Mouse (Mus musculus): Measurements from ENCODE around the gene Casp9.
"Not testable (repeated sequence)": the region's sequence is repeated elsewhere in the genome, so short reads cannot be mapped to it uniquely, and the experiment has no call there.

Casp9 gene

GRCm38 (mm10) chr4:141793282-141794151 lies at the start of gene Casp9:
TSS of gene Casp9 (plus strand) at chr4:141793612.
- DNase-seq = peak; percentile 99

GRCm38 (mm10) chr4:141746578-141747346 lies 46.6 kb upstream of the Casp9 start, which contains the start of gene Agmat:
TSS of gene Agmat (plus strand) at chr4:141746672.
- DNase-seq = peak; percentile 48

GRCm38 (mm10) chr4:141749557-141749956 lies 43.9 kb upstream of the Casp9 start:
- DNase-seq = no peak

DNA sequence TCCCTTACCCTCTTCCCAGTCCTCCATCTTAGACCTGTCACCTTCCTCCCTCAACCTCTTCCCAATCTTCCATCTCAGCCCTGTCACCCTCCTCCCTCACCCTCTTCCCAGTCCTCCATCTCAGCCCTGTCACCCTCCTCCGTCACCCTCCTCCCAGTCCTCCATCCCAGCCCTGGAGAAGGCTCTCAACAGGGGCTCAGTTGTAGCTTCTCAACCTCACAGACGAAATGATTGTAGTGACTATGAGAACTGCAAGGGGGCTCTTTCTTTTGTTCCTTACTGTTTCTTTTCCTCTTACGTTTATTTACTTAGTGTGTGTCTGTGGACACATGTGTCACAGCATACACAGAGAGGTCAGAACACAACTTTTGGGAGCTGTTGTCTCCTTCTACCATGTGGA lies 42.6 kb upstream of the Casp9 start:
- DNase-seq = no peak

GRCm38 (mm10) chr4:141751419-141752075 lies 41.9 kb upstream of the Casp9 start:
- no peak for DNase-seq

DNA sequence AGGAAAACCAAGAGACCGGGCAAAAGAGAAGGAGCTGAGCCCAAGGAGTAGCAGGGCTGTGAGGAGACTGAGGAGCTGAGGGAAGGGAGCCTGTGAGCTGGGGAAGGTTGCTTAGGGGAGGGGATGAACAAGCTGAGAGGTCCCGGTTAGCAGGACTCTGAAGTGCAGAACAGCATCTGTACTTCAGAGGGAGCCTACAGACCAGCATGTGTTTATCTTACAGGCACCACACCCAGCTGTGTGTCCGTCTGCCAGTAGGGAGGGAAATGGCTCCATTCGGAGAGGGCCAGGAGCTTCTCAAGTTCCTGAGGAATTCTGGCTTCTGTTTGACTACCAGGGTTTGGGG lies 41.4 kb upstream of the Casp9 start:
- no peak for DNase-seq

GRCm38 (mm10) chr4:141755375-141755930 lies 38.0 kb upstream of the Casp9 start:
- DNase-seq = peak; percentile 42

DNA sequence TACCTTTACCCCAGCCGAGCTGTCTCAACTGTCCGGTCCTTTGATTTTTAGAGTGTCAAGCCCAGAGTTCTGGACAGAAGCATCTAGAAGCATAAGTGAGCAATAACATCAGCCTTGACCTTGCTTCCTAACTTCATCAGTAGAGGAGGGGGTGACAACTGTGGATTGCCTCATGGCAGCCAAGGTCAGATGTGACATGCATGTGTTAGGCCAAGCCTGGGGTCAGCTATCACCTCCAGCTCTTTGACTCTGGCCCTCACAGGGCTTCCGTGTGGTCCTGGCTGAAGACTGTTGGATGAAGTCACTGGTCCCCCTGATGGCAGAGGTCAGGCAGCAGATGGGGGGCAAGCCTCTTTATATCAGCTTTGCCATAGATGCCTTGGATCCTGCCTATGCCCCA lies 36.3 kb upstream of the Casp9 start:
- DNase-seq = no peak

DNA sequence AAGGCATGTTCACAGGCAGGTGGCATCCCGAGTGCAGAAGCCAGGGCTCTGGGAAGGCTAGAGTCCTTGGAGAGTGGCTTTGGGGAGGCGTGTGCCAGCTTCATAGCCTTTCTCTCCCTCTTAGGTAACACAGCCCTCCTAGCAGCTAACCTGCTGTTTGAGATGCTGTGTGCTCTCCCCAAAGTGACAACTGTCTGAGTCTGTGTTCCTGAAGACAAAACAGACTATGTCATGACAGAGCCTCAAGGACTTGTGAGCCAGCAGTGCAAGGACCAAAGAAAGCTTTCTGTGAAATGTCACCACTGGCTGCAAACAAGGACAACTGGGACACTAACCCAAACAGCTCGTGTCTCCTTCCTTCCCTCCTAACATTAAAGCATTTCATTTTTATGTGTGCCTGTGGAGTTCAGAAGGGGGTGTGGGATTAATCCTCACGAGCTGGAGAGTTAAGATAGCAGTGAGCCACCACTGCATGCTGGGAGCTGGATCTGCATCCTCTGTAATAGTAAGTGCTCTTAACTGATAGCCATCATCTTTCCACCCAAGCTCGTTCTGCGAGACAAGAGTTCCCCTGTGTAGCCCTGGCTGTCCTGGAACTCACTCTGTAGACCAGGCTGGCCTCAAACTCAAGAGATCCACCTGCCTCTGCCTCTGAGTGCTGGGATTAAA lies 34.4 kb upstream of the Casp9 start:
- no peak for DNase-seq

- peak; percentile 63 for DNase-seq
These were observed 32.5 kb upstream of the Casp9 start for GRCm38 (mm10) chr4:141760942-141761341.

DNA sequence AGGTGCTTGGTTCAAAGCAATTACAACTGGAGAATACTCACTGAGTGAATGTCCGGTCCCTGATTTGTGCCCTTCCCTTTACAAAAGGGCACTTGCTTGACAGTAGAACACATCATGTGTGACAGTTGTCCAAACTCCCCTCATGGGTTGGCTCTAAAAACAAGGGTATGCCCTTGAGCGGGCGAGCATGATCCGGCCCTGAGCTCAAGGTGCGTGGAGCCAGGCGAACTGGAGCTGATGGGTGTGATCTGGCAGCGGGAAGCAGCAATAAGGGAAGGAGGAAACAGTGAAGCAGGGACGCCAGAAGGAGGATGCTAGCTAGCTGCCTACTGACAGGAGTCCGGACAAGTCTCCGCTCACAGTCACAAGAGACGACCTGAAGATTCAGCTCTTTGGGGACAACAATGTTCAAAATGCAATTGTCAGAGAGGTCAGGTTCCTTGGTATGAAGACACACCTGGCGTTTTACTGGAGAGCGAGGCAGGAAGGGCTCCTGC lies 31.3 kb upstream of the Casp9 start:
- peak; percentile 28 for DNase-seq

- DNase-seq = no peak
These were observed 29.9 kb upstream of the Casp9 start for GRCm38 (mm10) chr4:141763476-141763875.

GRCm38 (mm10) chr4:141765008-141765407 lies 28.4 kb upstream of the Casp9 start:
- DNase-seq = no peak

GRCm38 (mm10) chr4:141766316-141766667 lies 27.1 kb upstream of the Casp9 start:
- DNase-seq = no peak

DNA sequence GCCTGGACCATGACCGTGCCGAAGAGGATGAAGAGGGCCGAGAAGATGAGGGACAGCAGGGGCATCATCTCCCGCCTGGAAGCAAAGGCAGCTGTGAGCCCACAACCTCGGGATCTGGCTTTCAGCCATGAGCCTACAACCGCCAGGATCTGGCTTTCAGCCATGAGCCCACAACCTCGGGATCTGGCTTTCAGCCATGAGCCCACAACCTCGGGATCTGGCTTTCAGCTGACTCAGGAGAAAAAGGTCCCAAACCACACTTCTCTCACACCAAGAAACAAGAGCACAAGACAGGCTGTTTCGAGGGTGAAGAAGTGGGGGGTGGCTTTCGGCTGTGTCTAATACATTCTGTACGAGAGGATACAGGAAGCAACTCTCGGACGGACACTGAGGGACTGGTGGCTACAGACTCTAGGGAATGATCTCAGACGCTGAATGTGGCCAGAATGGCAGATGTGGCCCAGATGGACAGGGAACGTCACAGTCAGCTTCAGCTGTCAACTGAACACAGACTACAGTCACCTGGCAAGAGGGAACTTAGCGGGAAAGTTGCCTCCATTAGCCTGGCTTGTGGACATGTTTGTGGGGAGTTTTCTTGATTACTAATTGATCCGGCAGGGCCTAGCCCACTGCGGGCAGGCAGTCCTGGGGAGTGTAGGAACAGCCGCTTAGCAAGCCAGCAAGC lies 26.6 kb upstream of the Casp9 start:
- DNase-seq = peak; percentile 26

- peak; percentile 16 for DNase-seq
These were observed 25.9 kb upstream of the Casp9 start for GRCm38 (mm10) chr4:141767353-141768036.

GRCm38 (mm10) chr4:141769501-141770160 lies 23.8 kb upstream of the Casp9 start:
- DNase-seq = no peak

DNA sequence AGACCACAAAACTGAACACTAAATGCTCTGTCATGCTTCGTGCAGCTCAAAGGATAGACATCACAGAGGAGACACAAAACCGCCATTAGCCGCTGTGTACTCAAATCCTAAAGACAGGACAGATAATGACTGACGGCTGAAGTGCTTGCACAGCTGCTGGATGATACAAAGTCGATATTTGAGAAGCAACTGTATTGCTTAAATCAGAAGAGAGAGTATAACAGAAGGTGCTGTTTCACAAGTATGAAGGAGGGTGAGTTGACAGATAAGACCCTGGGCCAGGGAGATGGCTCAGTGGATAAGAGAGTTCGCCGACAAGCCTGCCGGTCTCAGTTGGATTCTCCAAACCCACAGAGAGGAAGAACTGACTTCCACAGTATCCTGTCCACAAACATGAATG lies 21.6 kb upstream of the Casp9 start:
- no peak for DNase-seq

GRCm38 (mm10) chr4:141773019-141773418 lies 20.4 kb upstream of the Casp9 start:
- DNase-seq = not testable (repeated sequence)

- no peak for DNase-seq
These were observed 13.6 kb upstream of the Casp9 start for GRCm38 (mm10) chr4:141779828-141780227.

Measured in kidney, adult 9 months (tissue).